Mouse (Mus musculus): Measurements from ENCODE around the gene Gpr183.

Gpr183 gene

GRCm38 (mm10) chr14:121964990-121965389 is at the start of gene Gpr183:
TSS of gene Gpr183 (minus strand) at chr14:121965195.
- no peak for DNase-seq (ENCODE audit: low read depth, low spot score)

- DNase-seq (ENCODE audit: low read depth, low spot score), result no peak
These were observed 48.5 kb upstream of the Gpr183 start for GRCm38 (mm10) chr14:122013417-122013951.

GRCm38 (mm10) chr14:122012814-122013213 is 47.8 kb upstream of the Gpr183 start:
- DNase-seq (ENCODE audit: low read depth, low spot score), result no peak

- DNase-seq (ENCODE audit: low read depth, low spot score), result no peak
These were observed 47.2 kb upstream of the Gpr183 start for GRCm38 (mm10) chr14:122012193-122012592.

- DNase-seq (ENCODE audit: low read depth, low spot score), result no peak
These were observed 46.8 kb upstream of the Gpr183 start for GRCm38 (mm10) chr14:122011768-122012167.

- DNase-seq (ENCODE audit: low read depth, low spot score), result no peak
These were observed 45.3 kb upstream of the Gpr183 start for GRCm38 (mm10) chr14:122010301-122010700.

- no peak for DNase-seq (ENCODE audit: low read depth, low spot score)
These were observed 44.5 kb upstream of the Gpr183 start for GRCm38 (mm10) chr14:122009502-122009901.

- no peak for DNase-seq (ENCODE audit: low read depth, low spot score)
These were observed 43.3 kb upstream of the Gpr183 start for GRCm38 (mm10) chr14:122008261-122008660.

- no peak for DNase-seq (ENCODE audit: low read depth, low spot score)
These were observed 38.8 kb upstream of the Gpr183 start for GRCm38 (mm10) chr14:122003812-122004211.

GRCm38 (mm10) chr14:122002224-122002623 is 37.2 kb upstream of the Gpr183 start:
- no peak for DNase-seq (ENCODE audit: low read depth, low spot score)

GRCm38 (mm10) chr14:122000346-122001105 is 35.5 kb upstream of the Gpr183 start:
- DNase-seq (ENCODE audit: low read depth, low spot score), result no peak

- DNase-seq (ENCODE audit: low read depth, low spot score), result no peak
These were observed 34.5 kb upstream of the Gpr183 start for GRCm38 (mm10) chr14:121999455-121999854.

GRCm38 (mm10) chr14:121996786-121997185 is 31.8 kb upstream of the Gpr183 start:
- no peak for DNase-seq (ENCODE audit: low read depth, low spot score)

- no peak for DNase-seq (ENCODE audit: low read depth, low spot score)
These were observed 30.5 kb upstream of the Gpr183 start for GRCm38 (mm10) chr14:121995557-121995870.

- DNase-seq (ENCODE audit: low read depth, low spot score), result no peak
These were observed 30.0 kb upstream of the Gpr183 start for GRCm38 (mm10) chr14:121994846-121995556.

GRCm38 (mm10) chr14:121994171-121994700 is 29.2 kb upstream of the Gpr183 start:
- DNase-seq (ENCODE audit: low read depth, low spot score), result no peak

GRCm38 (mm10) chr14:121993616-121994015 is 28.6 kb upstream of the Gpr183 start:
- no peak for DNase-seq (ENCODE audit: low read depth, low spot score)

- DNase-seq (ENCODE audit: low read depth, low spot score), result no peak
These were observed 27.6 kb upstream of the Gpr183 start for GRCm38 (mm10) chr14:121992395-121993280.

- no peak for DNase-seq (ENCODE audit: low read depth, low spot score)
These were observed 26.9 kb upstream of the Gpr183 start for GRCm38 (mm10) chr14:121991921-121992320.

- no peak for DNase-seq (ENCODE audit: low read depth, low spot score)
These were observed 25.9 kb upstream of the Gpr183 start for GRCm38 (mm10) chr14:121990897-121991296.

- no peak for DNase-seq (ENCODE audit: low read depth, low spot score)
These were observed 24.9 kb upstream of the Gpr183 start for GRCm38 (mm10) chr14:121989869-121990268.

GRCm38 (mm10) chr14:121989331-121989730 is 24.3 kb upstream of the Gpr183 start:
- no peak for DNase-seq (ENCODE audit: low read depth, low spot score)

Data from forelimb bud, embryonic 11.5 days (tissue).